Mouse (Mus musculus) forebrain, embryonic 14.5 days (tissue): ENCODE data around the gene Socs5. TPM values are rescaled to one million over a fixed set of nuclear protein-coding genes. Genes with fewer than 3 reads are reported as not detected.

ENCODE experiments used
- ATAC-seq: fragments of 200-750 bp; cut with Nextera tagmentation; 2 replicates; pipeline ENCODE4 v1.8.0; 2017; ENCODE audit warnings: mild to moderate bottlenecking, moderate library complexity
- DNase-seq: peaks from one replicate; pipeline ENCODE4 v3.0.0-alpha.2; 2015; ENCODE audit warnings: low spot score
- H3K27ac ChIP-seq: fragments of 300-500 bp; sonication (generic); 2 replicates; pipeline ENCODE4 v1.5.1; 2014; ENCODE audit warnings: low read depth, mild to moderate bottlenecking, control low read depth, low read length, moderate library complexity
- H3K27me3 ChIP-seq: fragments of 300-500 bp; sonication (generic); replicated peaks from 2 replicates; pipeline ENCODE4 v1.6.1; 2014; ENCODE audit warnings: low read length, control low read depth, mixed read lengths; ENCODE audit not compliant: control insufficient read depth, insufficient read depth
- H3K36me3 ChIP-seq: fragments of 300-500 bp; sonication (generic); 2 replicates; pipeline ENCODE4 v1.6.1; 2014; ENCODE audit warnings: low read length, control low read depth; ENCODE audit not compliant: control insufficient read depth, insufficient read depth
- H3K4me1 ChIP-seq: fragments of 300-500 bp; sonication (generic); 2 replicates; pipeline ENCODE4 v1.6.1; 2014; ENCODE audit warnings: antibody characterized with exemption, low read length, control low read depth; ENCODE audit not compliant: control insufficient read depth, insufficient read depth
- H3K4me2 ChIP-seq: fragments of 300-500 bp; sonication (generic); 2 replicates; pipeline ENCODE4 v1.6.1; 2014; ENCODE audit warnings: mild to moderate bottlenecking, control low read depth, low read length
- H3K4me3 ChIP-seq: fragments of 300-500 bp; sonication (generic); 2 replicates; pipeline ENCODE4 v1.5.1; 2014; ENCODE audit warnings: low read depth, low read length, control low read depth
- H3K9ac ChIP-seq: fragments of 300-500 bp; sonication (generic); 2 replicates; pipeline ENCODE4 v1.6.1; 2014; ENCODE audit warnings: mild to moderate bottlenecking, low read length, control low read depth, moderate library complexity
- H3K9me3 ChIP-seq: fragments of 300-500 bp; sonication (generic); replicated peaks from 2 replicates; pipeline ENCODE4 v1.6.1; 2016; ENCODE audit warnings: low read length, control low read depth, mixed read lengths; ENCODE audit not compliant: control insufficient read depth
- WGBS: fragments of 180-500 bp; shearing (Covaris S2); extraction: QIAGEN DNeasy Blood & Tissue Kit; methylation state at CpG from one replicate; pipeline ENCODE4 v1.1.7; 2014; 5-methylcytosine and 5-hydroxymethylcytosine counted together
- polyA plus RNA-seq: library from polyadenylated mRNA; unstranded; fragments of >200 nt; fragmentation: Nextera tagmentation; extraction: Ambion mirVana; gene quantifications from 2 replicates; pipeline ENCODE4 v1.2.1, GENCODE M21; 2014

Socs5 gene
- polyA plus RNA-seq, 1 experiment from 2014 or later = 13.2 TPM

DNA sequence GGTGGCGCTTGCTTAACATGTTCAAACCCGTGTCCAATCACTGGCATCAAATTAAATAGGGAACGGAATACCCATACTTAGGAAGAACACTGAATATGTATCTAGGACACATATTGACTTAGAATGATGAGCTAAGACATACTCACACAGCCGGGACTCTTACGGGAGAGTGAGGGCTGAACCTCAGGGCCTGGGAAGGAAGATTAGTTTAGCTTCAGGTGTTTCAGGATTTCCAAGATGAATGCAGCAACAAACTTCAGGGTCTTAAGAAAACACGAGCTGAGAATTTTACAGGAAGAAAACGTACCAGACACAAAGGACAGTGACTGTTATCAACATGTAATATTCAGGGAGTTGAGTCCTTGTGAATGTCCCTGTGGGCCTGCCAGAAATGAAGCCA lies 26.8 kb upstream of the Socs5 start:
- Histone ChIP-seq H3K27me3 (no peaks in the 10 kb centered on the region), H3K9me3 (no peaks in the 10 kb centered on the region), H3K4me3 (no peak overlapping the region), H3K27ac (no peak overlapping the region), H3K4me1 (no peaks in the 10 kb centered on the region), H3K4me2 (no peak overlapping the region), H3K9ac (no peak overlapping the region), H3K36me3 (no peaks in the 10 kb centered on the region)
- WGBS = 89% methylated on average over 7 of the region's 7 CpGs
- ATAC-seq (no peak), DNase-seq (no peak)

- H3K9ac ChIP-seq = no peak overlapping the region
- H3K27me3 ChIP-seq = no peaks in the 10 kb centered on the region
- no peak overlapping the region for H3K4me2 ChIP-seq
- no peaks in the 10 kb centered on the region for H3K9me3 ChIP-seq
- DNase-seq = no peak
- H3K4me3 ChIP-seq = no peak overlapping the region
- H3K27ac ChIP-seq = no peak overlapping the region
- H3K36me3 ChIP-seq = no peaks in the 10 kb centered on the region
- 85% methylated on average over 4 of the region's 4 CpGs for WGBS
- no peak for ATAC-seq
- no peaks in the 10 kb centered on the region for H3K4me1 ChIP-seq
Observed at GRCm38 (mm10) chr17:87082547-87082946, 24.9 kb upstream of the Socs5 start.

DNA sequence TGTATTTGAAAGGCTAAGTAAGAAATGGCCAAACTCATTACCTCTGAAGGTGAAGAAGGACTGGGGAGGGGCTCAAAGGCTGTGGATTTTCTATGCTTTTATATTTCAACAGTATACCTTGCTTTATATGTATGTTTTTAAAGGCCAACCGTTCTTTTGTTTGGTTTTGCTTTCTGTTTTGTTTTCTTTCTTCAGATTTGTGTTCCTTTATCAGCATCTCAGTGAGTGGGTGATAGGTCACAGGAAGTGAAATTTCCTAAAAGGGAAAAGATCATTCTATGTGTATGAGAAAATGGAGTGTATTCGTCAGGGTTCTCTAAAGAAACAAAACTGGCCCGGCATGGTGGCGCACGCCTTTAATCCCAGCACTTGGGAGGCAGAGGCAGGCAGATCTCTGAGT lies 23.8 kb upstream of the Socs5 start:
- H3K9me3 ChIP-seq = no peaks in the 10 kb centered on the region
- DNase-seq (no peak), ATAC-seq (no peak)
- WGBS = 92% methylated on average over 5 of the region's 5 CpGs
- no peaks in the 10 kb centered on the region for H3K4me1 ChIP-seq
- H3K27me3 ChIP-seq = no peaks in the 10 kb centered on the region
- no peak overlapping the region for H3K4me2 ChIP-seq
- H3K4me3 ChIP-seq = no peak overlapping the region
- H3K27ac ChIP-seq = no peak overlapping the region
- H3K36me3 ChIP-seq = no peaks in the 10 kb centered on the region
- no peak overlapping the region for H3K9ac ChIP-seq

GRCm38 (mm10) chr17:87085726-87086125 lies 21.8 kb upstream of the Socs5 start:
- H3K36me3 ChIP-seq = no peaks in the 10 kb centered on the region
- no peaks in the 10 kb centered on the region for H3K4me1 ChIP-seq
- H3K9ac ChIP-seq = no peak overlapping the region
- 91% methylated on average over 6 of the region's 6 CpGs for WGBS
- no peak overlapping the region for H3K4me3 ChIP-seq
- H3K9me3 ChIP-seq = no peaks in the 10 kb centered on the region
- no peak overlapping the region for H3K4me2 ChIP-seq
- no peaks in the 10 kb centered on the region for H3K27me3 ChIP-seq
- H3K27ac ChIP-seq = no peak overlapping the region
- DNase-seq (no peak), ATAC-seq (no peak)

DNA sequence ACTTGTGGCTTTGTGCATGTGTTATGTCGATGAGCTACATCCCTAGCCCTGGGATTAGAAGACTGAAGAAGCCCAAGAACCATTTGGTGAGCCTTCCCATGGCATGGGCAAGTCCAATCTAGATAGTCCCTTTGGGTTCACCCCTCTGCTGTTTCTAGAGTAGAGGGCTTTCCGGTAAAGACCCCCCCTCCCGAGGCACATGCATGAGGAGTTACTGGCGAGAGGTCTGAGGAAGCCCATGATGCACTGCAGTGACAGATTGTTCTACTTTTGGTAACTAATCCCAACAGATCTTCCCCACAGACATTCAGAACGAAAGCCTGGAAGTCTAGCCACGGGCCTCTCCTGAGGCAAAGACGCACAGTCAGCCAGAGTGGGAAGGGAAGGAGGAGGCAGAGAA lies 18.2 kb upstream of the Socs5 start:
- DNase-seq = no peak
- no peak for ATAC-seq
- H3K9ac ChIP-seq = no peak overlapping the region
- WGBS = 93% methylated on average over 7 of the region's 7 CpGs
- no peak overlapping the region for H3K4me3 ChIP-seq
- H3K27me3 ChIP-seq = no peaks in the 10 kb centered on the region
- H3K4me1 ChIP-seq = no peaks in the 10 kb centered on the region
- H3K27ac ChIP-seq = no peak overlapping the region
- no peaks in the 10 kb centered on the region for H3K9me3 ChIP-seq
- H3K36me3 ChIP-seq = no peaks in the 10 kb centered on the region
- no peak overlapping the region for H3K4me2 ChIP-seq

GRCm38 (mm10) chr17:87093061-87093460 lies 14.4 kb upstream of the Socs5 start:
- Histone ChIP-seq H3K36me3 (no peaks in the 10 kb centered on the region), H3K27ac (no peak overlapping the region), H3K9me3 (no peaks in the 10 kb centered on the region), H3K27me3 (no peaks in the 10 kb centered on the region), H3K9ac (no peak overlapping the region), H3K4me1 (no peaks in the 10 kb centered on the region), H3K4me3 (no peak overlapping the region), H3K4me2 (no peak overlapping the region)
- DNase-seq = peak; percentile 52
- 49% methylated on average over 5 of the region's 5 CpGs for WGBS
- peak; percentile 42; the same call in 1 of the 2 replicates for ATAC-seq

DNA sequence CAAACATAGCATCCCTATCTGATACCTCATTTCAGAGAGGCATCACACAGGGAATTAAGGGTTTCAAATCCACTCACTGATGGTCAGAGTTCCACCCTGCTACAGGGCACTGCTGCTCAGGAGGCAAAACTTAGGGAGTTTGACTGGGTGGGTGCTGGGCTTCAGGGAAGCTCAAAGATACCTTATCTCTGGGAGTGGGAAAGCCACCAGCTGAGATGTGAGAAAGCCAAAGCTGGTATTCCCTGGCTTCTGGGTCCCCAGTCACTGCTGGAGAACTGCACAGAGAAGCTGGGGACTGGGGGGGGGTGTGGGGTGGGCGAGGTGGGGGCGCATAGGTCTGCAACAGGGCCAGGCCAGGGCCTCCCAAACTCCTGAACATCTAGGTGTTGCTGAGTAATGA lies 10.5 kb upstream of the Socs5 start:
- no peak overlapping the region for H3K4me3 ChIP-seq
- WGBS = 48% methylated on average over 2 of the region's 2 CpGs
- DNase-seq (no peak), ATAC-seq (no peak)
- H3K9ac ChIP-seq = no peak overlapping the region
- no peaks in the 10 kb centered on the region for H3K4me1 ChIP-seq
- no peaks in the 10 kb centered on the region for H3K9me3 ChIP-seq
- no peak overlapping the region for H3K27ac ChIP-seq
- H3K36me3 ChIP-seq = no peaks in the 10 kb centered on the region
- no peak overlapping the region for H3K4me2 ChIP-seq
- H3K27me3 ChIP-seq = no peaks in the 10 kb centered on the region

DNA sequence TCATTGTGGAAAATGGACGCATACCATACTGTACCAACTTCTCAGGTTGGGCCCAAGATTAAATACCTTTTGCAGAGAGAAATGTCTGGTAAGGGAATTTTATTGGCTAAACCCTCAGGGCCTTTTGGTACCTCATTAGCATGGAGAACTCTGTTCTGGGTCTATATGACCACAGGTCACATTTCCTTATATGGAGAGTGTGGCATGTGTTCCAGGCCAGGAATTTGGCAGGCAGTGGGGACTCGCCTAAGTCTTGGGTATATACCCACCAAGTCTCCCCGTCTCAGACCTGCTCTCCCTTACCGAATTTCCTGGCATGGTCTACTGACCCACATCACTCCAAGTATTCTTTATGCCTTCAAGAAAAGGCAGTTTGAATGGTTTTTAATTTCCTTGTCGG lies 9.9 kb upstream of the Socs5 start:
- no peak overlapping the region for H3K4me2 ChIP-seq
- no peaks in the 10 kb centered on the region for H3K9me3 ChIP-seq
- no peak overlapping the region for H3K4me3 ChIP-seq
- no peak for ATAC-seq
- no peak overlapping the region for H3K27ac ChIP-seq
- no peak overlapping the region for H3K9ac ChIP-seq
- DNase-seq = no peak
- H3K36me3 ChIP-seq = no peaks in the 10 kb centered on the region
- no peaks in the 10 kb centered on the region for H3K4me1 ChIP-seq
- H3K27me3 ChIP-seq = no peaks in the 10 kb centered on the region
- WGBS = 90% methylated on average over 5 of the region's 5 CpGs

GRCm38 (mm10) chr17:87100947-87101346 lies 6.5 kb upstream of the Socs5 start:
- WGBS = 83% methylated on average over 4 of the region's 4 CpGs
- DNase-seq (no peak), ATAC-seq (no peak)
- Histone ChIP-seq H3K36me3 (no peaks in the 10 kb centered on the region), H3K4me2 (no peak overlapping the region), H3K4me1 (no peaks in the 10 kb centered on the region), H3K9ac (no peak overlapping the region), H3K4me3 (no peak overlapping the region), H3K9me3 (no peaks in the 10 kb centered on the region), H3K27me3 (no peaks in the 10 kb centered on the region), H3K27ac (no peak overlapping the region)
